In genomic region chr2:154893045-154893385, GRCm38 (mm10) we compare ENCODE assay signal across 8 mouse cellular contexts. TPM values are rescaled to one million over a fixed set of nuclear protein-coding genes. Genes with fewer than 3 reads are reported as not detected.
DNase-seq lines count a peak whose midpoint lies in the region; ATAC-seq and TF ChIP-seq lines count a peak whose summit lies in the region.

No protein-coding gene starts in this region.

- WGBS in kidney, embryonic 15.5 days = 10% methylated on average over 12 of the region's 12 CpGs
- WGBS in hindbrain, embryonic 12.5 days = 10% methylated on average over 12 of the region's 12 CpGs
- WGBS in midbrain, embryonic 13.5 days = 10% methylated on average over 12 of the region's 12 CpGs

- peak overlapping the region; percentile 72 for H3K4me2 ChIP-seq in kidney, embryonic 15.5 days
- peak overlapping the region; percentile 57 for H3K4me2 ChIP-seq in hindbrain, embryonic 12.5 days (replicated peaks)
- H3K4me2 ChIP-seq in midbrain, embryonic 13.5 days (replicated peaks) = peak overlapping the region; percentile 79

- TF ChIP-seq POLR2A in bone marrow macrophage, adult 2 months (IDR thresholded peaks at IDR 0.05; ENCODE audit: borderline replicate concordance, low read depth, low read length) = no peak

- H3K27ac ChIP-seq in kidney, embryonic 15.5 days = no peak overlapping the region
- H3K27ac ChIP-seq in bone marrow macrophage, adult 2 months (ENCODE audit: insufficient read depth, low read depth, low read length) = no peak overlapping the region
- no peak overlapping the region for H3K27ac ChIP-seq in hindbrain, embryonic 12.5 days
- H3K27ac ChIP-seq in midbrain, embryonic 13.5 days = no peak overlapping the region

- H3K4me3 ChIP-seq in kidney, embryonic 15.5 days (replicated peaks) = peak overlapping the region; percentile 72
- peak overlapping the region; percentile 48 for H3K4me3 ChIP-seq in bone marrow macrophage, adult 2 months (ENCODE audit: insufficient read depth, low read length)
- peak overlapping the region; percentile 75 for H3K4me3 ChIP-seq in hindbrain, embryonic 12.5 days
- peak overlapping the region; percentile 95 for H3K4me3 ChIP-seq in midbrain, embryonic 13.5 days (replicated peaks)

- H3K36me3 ChIP-seq in kidney, embryonic 15.5 days = peaks cover 4% of the 10 kb centered on the region
- H3K36me3 ChIP-seq in hindbrain, embryonic 12.5 days = no peaks in the 10 kb centered on the region
- peaks cover under 1% of the 10 kb centered on the region; the same call in 1 of the 2 replicates for H3K36me3 ChIP-seq in midbrain, embryonic 13.5 days

- H3K9me3 ChIP-seq in kidney, embryonic 15.5 days (replicated peaks) = no peaks in the 10 kb centered on the region
- H3K9me3 ChIP-seq in hindbrain, embryonic 12.5 days (replicated peaks) = no peaks in the 10 kb centered on the region
- no peaks in the 10 kb centered on the region for H3K9me3 ChIP-seq in midbrain, embryonic 13.5 days

- H3K27me3 ChIP-seq in kidney, embryonic 15.5 days = no peaks in the 10 kb centered on the region
- H3K27me3 ChIP-seq in hindbrain, embryonic 12.5 days = no peaks in the 10 kb centered on the region
- no peaks in the 10 kb centered on the region for H3K27me3 ChIP-seq in midbrain, embryonic 13.5 days

- peak overlapping the region; percentile 73 for H3K9ac ChIP-seq in kidney, embryonic 15.5 days
- H3K9ac ChIP-seq in hindbrain, embryonic 12.5 days = 0 out of 2 replicates have a peak overlapping the region, but pooled peaks have one; percentile 15
- peak overlapping the region; percentile 52 for H3K9ac ChIP-seq in midbrain, embryonic 13.5 days (replicated peaks)

- TF ChIP-seq CTCF in bone marrow macrophage, adult 2 months (IDR thresholded peaks at IDR 0.05; ENCODE audit: low read depth, low read length) = no peak

- no peak for DNase-seq in kidney, postnatal 4 days
- no peak for DNase-seq in layer of hippocampus, adult 11-12 months (ENCODE audit: low spot score)
- no peak for DNase-seq in right cerebral cortex, postnatal 36 days (ENCODE audit: low spot score in 2 of 2)

- ATAC-seq in kidney, embryonic 15.5 days (replicated peaks; ENCODE audit: low FRiP score) = peak; percentile 35; the same call in 1 of the 2 replicates
- no peak for ATAC-seq in hindbrain, embryonic 12.5 days (ENCODE audit: low FRiP score)
- 0 out of 2 replicates have a peak, but pooled peaks have one; percentile 5 for ATAC-seq in midbrain, embryonic 13.5 days
- ATAC-seq in cerebellum, adult (ENCODE audit: insufficient number of reproducible peaks, low FRiP score, low TSS enrichment) = no peak

- H3K4me1 ChIP-seq in kidney, embryonic 15.5 days = peaks cover 23% of the 10 kb centered on the region
- peaks cover 5% of the 10 kb centered on the region; the same call in 1 of the 2 replicates for H3K4me1 ChIP-seq in bone marrow macrophage, adult 2 months (ENCODE audit: control insufficient read depth, insufficient read depth, low read length)
- H3K4me1 ChIP-seq in hindbrain, embryonic 12.5 days = peaks cover 14% of the 10 kb centered on the region
- peaks cover 25% of the 10 kb centered on the region for H3K4me1 ChIP-seq in midbrain, embryonic 13.5 days (replicated peaks)

RNA-seq across cellular contexts. Expression of gene Eif2s2, which starts 0.3 kb away (rescaled TPM):
- 93.7 and 97.8 TPM in 2 replicates for polyA plus RNA-seq in kidney, embryonic 15.5 days (2015; fragmentation: Nextera tagmentation; extraction: Ambion mirVana)
- 53.3 and 55.4 TPM in 2 replicates for polyA plus RNA-seq in bone marrow macrophage, adult 2 months (2012; ENCODE audit: insufficient read depth, insufficient read length, missing spikeins)
- polyA plus RNA-seq in hindbrain, embryonic 12.5 days (2016; fragmentation: Nextera tagmentation; extraction: Ambion mirVana) = 93.1 and 98.1 TPM in 2 replicates
- 84.0 and 88.6 TPM in 2 replicates for polyA plus RNA-seq in midbrain, embryonic 13.5 days (2015; fragmentation: Nextera tagmentation; extraction: Ambion mirVana)

Comparison
In these comparisons a context has a peak if more than half of its experiments do, and no peak if none do; other contexts are left out.
1. ATAC-seq: peak in kidney, embryonic 15.5 days (single experiment) and midbrain, embryonic 13.5 days (single experiment); none in hindbrain, embryonic 12.5 days (single experiment) and cerebellum, adult (single experiment).
2. H3K9ac ChIP-seq: peak in every context shown above with its lines; median percentile 73 in kidney, embryonic 15.5 days; 52 in midbrain, embryonic 13.5 days; 15 in hindbrain, embryonic 12.5 days.
3. Peak in every context shown above with its lines, with median percentiles within 50 percentile points of each other: H3K4me2 ChIP-seq and H3K4me3 ChIP-seq.